In genomic region chr14:55879623-55880022, GRCm38 (mm10) we compare ENCODE assay signal across 9 mouse cellular contexts. TPM values are rescaled to one million over a fixed set of nuclear protein-coding genes. Genes with fewer than 3 reads are reported as not detected.
DNase-seq lines count a peak whose midpoint lies in the region; ATAC-seq and TF ChIP-seq lines count a peak whose summit lies in the region.
"Had no signal": no experiment of that assay in that cellular context is flagged by ENCODE, and none has a peak within 500 bp of the region (broad histone marks: within the 10 kb centered on the region; RNA-seq: fewer than 3 reads in every experiment).

No protein-coding gene starts in this region.

- H3K9me3 ChIP-seq in forebrain, postnatal 0 days (ENCODE audit: low read length), result no peaks in the 10 kb centered on the region
- H3K9me3 ChIP-seq: liver, embryonic 15.5 days had no signal

- ATAC-seq in CD4-positive, CD25-positive, alpha-beta regulatory T cell, adult 4 months, result peak; percentile 84
- peak; percentile 86 for ATAC-seq in forebrain, postnatal 0 days

- intact Hi-C loops in heart, adult 2 months (cut with DNase I), result loop anchor here (10.0 kb wide), 1 partner anchor 205 kb away; the partner anchor contains the start of genes Gmpr2 and Nedd8
- intact Hi-C loops in heart, postnatal 25 days (cut with DNase I), result no loop called here

- H3K4me1 ChIP-seq in heart, adult 2 months (ENCODE audit: control insufficient read depth, insufficient read depth, low read length), result peaks cover 5% of the 10 kb centered on the region
- peaks cover 4% of the 10 kb centered on the region; the same call in 1 of the 2 replicates for H3K4me1 ChIP-seq in forebrain, postnatal 0 days (ENCODE audit: insufficient read depth)

- peaks cover 2% of the 10 kb centered on the region; the same call in 1 of the 2 replicates for H3K27me3 ChIP-seq in heart, adult 2 months (ENCODE audit: control insufficient read depth, insufficient read depth, low read length)
- no peaks in the 10 kb centered on the region for H3K27me3 ChIP-seq in forebrain, postnatal 0 days (ENCODE audit: insufficient read depth, low read length)

- peak; percentile 92 for TF ChIP-seq CTCF in heart, adult 2 months (IDR thresholded peaks at IDR 0.05)
- peak; percentile 87 for TF ChIP-seq CTCF in forebrain, postnatal 0 days (IDR thresholded peaks at IDR 0.05; ENCODE audit: low read depth)

- H3K9ac ChIP-seq in heart, adult 2 months (ENCODE audit: low read depth, low read length), result no peak overlapping the region
- H3K9ac ChIP-seq in forebrain, postnatal 0 days, result no peak overlapping the region
- H3K9ac ChIP-seq: liver, embryonic 15.5 days had no signal

- no peak for TF ChIP-seq POLR2A in heart, adult 2 months (IDR thresholded peaks at IDR 0.05; ENCODE audit: insufficient read depth, low read depth, low read length)

- WGBS in heart, adult 2 months, result 25% methylated on average over 1 of the region's 1 CpGs
- WGBS in forebrain, postnatal 0 days, result 27% methylated on average over 1 of the region's 1 CpGs
- 33% methylated on average over 1 of the region's 1 CpGs for WGBS in large intestine, adult 2 months

- no peaks in the 10 kb centered on the region for H3K79me2 ChIP-seq in heart, adult 2 months (replicated peaks; ENCODE audit: control insufficient read depth, insufficient read depth, low read length)

- no peaks in the 10 kb centered on the region for H3K36me3 ChIP-seq in heart, adult 2 months (ENCODE audit: control insufficient read depth, insufficient read depth, low read length)
- H3K36me3 ChIP-seq in forebrain, postnatal 0 days (ENCODE audit: insufficient read depth), result no peaks in the 10 kb centered on the region
- H3K36me3 ChIP-seq: liver, embryonic 15.5 days had no signal

- DNase-seq in heart, adult 2 months, result peak; percentile 70 to 72
- DNase-seq in heart, postnatal 25 days (ENCODE audit: low spot score), result no peak
- DNase-seq in brain, adult 2 months (ENCODE audit: low read depth, low spot score), result peak; percentile 94
- peak; percentile 87 for DNase-seq in forebrain, postnatal 0 days
- peak; percentile 54 for DNase-seq in large intestine, adult 2 months (ENCODE audit: low read depth, low spot score)
- peak; percentile 92 for DNase-seq in lung, postnatal 36 days
- peak; percentile 76 to 86 for DNase-seq in spleen, postnatal 4 days (ENCODE audit: low spot score in 2 of 2)

- H3K4me2 ChIP-seq in forebrain, postnatal 0 days (ENCODE audit: low read depth), result no peak overlapping the region
- H3K4me2 ChIP-seq: liver, embryonic 15.5 days had no signal

- H3K27ac ChIP-seq in heart, adult 2 months, result no peak overlapping the region
- no peak overlapping the region for H3K27ac ChIP-seq in forebrain, postnatal 0 days (ENCODE audit: low read depth, low read length)
- H3K27ac ChIP-seq: liver, embryonic 15.5 days had no signal

- H3K4me3 ChIP-seq in heart, adult 2 months, result no peak overlapping the region
- H3K4me3 ChIP-seq in forebrain, postnatal 0 days (ENCODE audit: low read depth, low read length), result no peak overlapping the region
- H3K4me3 ChIP-seq: liver, embryonic 15.5 days had no signal

- TF ChIP-seq EP300 in heart, adult 2 months (IDR thresholded peaks at IDR 0.05; ENCODE audit: insufficient read depth, low read depth, low read length), result 0 out of 2 replicates have a peak, but pooled peaks have one; percentile 39

RNA-seq across cellular contexts. Expression of gene Cbln3, which starts 4.6 kb away (rescaled TPM):
- under 1 TPM in 1 of 2 experiments, not detected in 1; 0.18 TPM for total RNA-seq in heart, adult 2 months (2021)
- polyA plus RNA-seq in heart, adult 2 months (2012; rRNA removed), result 0.06 TPM in 2 replicates
- under 1 TPM in 1 of 2 experiments, not detected in 1; 0.14 TPM for total RNA-seq in heart, postnatal 25 days (2021)
- not detected for polyA plus RNA-seq in CD4-positive, CD25-positive, alpha-beta regulatory T cell, adult 4 months (2017; shearing (Covaris generic))
- total RNA-seq in forebrain, postnatal 0 days (2014; rRNA removed), result 0.29 and 0.46 TPM in 2 replicates
- polyA plus RNA-seq in forebrain, postnatal 0 days (2015; fragmentation: Nextera tagmentation; extraction: Ambion mirVana), result 0.24 and 0.33 TPM in 2 replicates
- 0.47 and 0.84 TPM in 2 replicates for polyA plus RNA-seq in large intestine, adult 2 months (2012; rRNA removed)

RNA-seq across cellular contexts. Expression of gene Khnyn, which starts 5.1 kb away (rescaled TPM):
- total RNA-seq in heart, adult 2 months (2021), result 10 to 100 TPM in 1 of 2 experiments, 1 to 10 TPM in 1; 8.8 to 11.6 TPM
- 9.3 and 13.3 TPM in 2 replicates for polyA plus RNA-seq in heart, adult 2 months (2012; rRNA removed)
- total RNA-seq in heart, postnatal 25 days (2021), result 10 to 100 TPM; 11.6 to 13.5 TPM
- polyA plus RNA-seq in CD4-positive, CD25-positive, alpha-beta regulatory T cell, adult 4 months (2017; shearing (Covaris generic)), result 10 to 100 TPM; 13.4 to 13.9 TPM
- 13.6 and 20.0 TPM in 2 replicates for total RNA-seq in forebrain, postnatal 0 days (2014; rRNA removed)
- polyA plus RNA-seq in forebrain, postnatal 0 days (2015; fragmentation: Nextera tagmentation; extraction: Ambion mirVana), result 3.2 and 5.3 TPM in 2 replicates
- polyA plus RNA-seq in large intestine, adult 2 months (2012; rRNA removed), result 21.0 and 31.9 TPM in 2 replicates

RNA-seq across cellular contexts. Expression of gene Sdr39u1, which starts 20.5 kb away (rescaled TPM):
- total RNA-seq in heart, adult 2 months (2021), result 100 to 1,000 TPM; 112 to 127 TPM
- polyA plus RNA-seq in heart, adult 2 months (2012; rRNA removed), result 142 and 156 TPM in 2 replicates
- 100 to 1,000 TPM; 107 to 108 TPM for total RNA-seq in heart, postnatal 25 days (2021)
- polyA plus RNA-seq in CD4-positive, CD25-positive, alpha-beta regulatory T cell, adult 4 months (2017; shearing (Covaris generic)), result 100 to 1,000 TPM in 1 of 2 experiments, 10 to 100 TPM in 1; 88.4 to 115 TPM
- total RNA-seq in forebrain, postnatal 0 days (2014; rRNA removed), result 96.2 and 103 TPM in 2 replicates
- 131 and 132 TPM in 2 replicates for polyA plus RNA-seq in forebrain, postnatal 0 days (2015; fragmentation: Nextera tagmentation; extraction: Ambion mirVana)
- polyA plus RNA-seq in large intestine, adult 2 months (2012; rRNA removed), result 56.0 and 60.7 TPM in 2 replicates

RNA-seq across cellular contexts. Expression of gene Nynrin, which starts 25.8 kb away (rescaled TPM):
- 1 to 10 TPM; 6.2 to 6.8 TPM for total RNA-seq in heart, adult 2 months (2021)
- 3.5 and 3.8 TPM in 2 replicates for polyA plus RNA-seq in heart, adult 2 months (2012; rRNA removed)
- 1 to 10 TPM; 8.2 to 9.7 TPM for total RNA-seq in heart, postnatal 25 days (2021)
- polyA plus RNA-seq in CD4-positive, CD25-positive, alpha-beta regulatory T cell, adult 4 months (2017; shearing (Covaris generic)), result under 1 TPM; 0.04 to 0.11 TPM
- total RNA-seq in forebrain, postnatal 0 days (2014; rRNA removed), result 24.2 and 28.5 TPM in 2 replicates
- 4.4 and 5.5 TPM in 2 replicates for polyA plus RNA-seq in forebrain, postnatal 0 days (2015; fragmentation: Nextera tagmentation; extraction: Ambion mirVana)
- 1.7 and 2.1 TPM in 2 replicates for polyA plus RNA-seq in large intestine, adult 2 months (2012; rRNA removed)

RNA-seq across cellular contexts. Expression of gene Nfatc4, which starts 56.7 kb away (rescaled TPM):
- 1 to 10 TPM; 3.6 to 5.1 TPM for total RNA-seq in heart, adult 2 months (2021)
- 6.0 and 7.3 TPM in 2 replicates for polyA plus RNA-seq in heart, adult 2 months (2012; rRNA removed)
- total RNA-seq in heart, postnatal 25 days (2021), result 1 to 10 TPM; 3.9 to 5.5 TPM
- polyA plus RNA-seq in CD4-positive, CD25-positive, alpha-beta regulatory T cell, adult 4 months (2017; shearing (Covaris generic)), result not detected
- 6.0 and 11.9 TPM in 2 replicates for total RNA-seq in forebrain, postnatal 0 days (2014; rRNA removed)
- 3.2 and 3.9 TPM in 2 replicates for polyA plus RNA-seq in forebrain, postnatal 0 days (2015; fragmentation: Nextera tagmentation; extraction: Ambion mirVana)
- 5.7 and 7.3 TPM in 2 replicates for polyA plus RNA-seq in large intestine, adult 2 months (2012; rRNA removed)
